Mouse (Mus musculus) lung, postnatal 0 days (tissue): ENCODE results near the gene Lats1.

Source experiments
- CTCF ChIP-seq: IDR thresholded peaks from 2 replicates; pipeline ENCODE4 v1.5.1; 2016; ENCODE audit warnings: antibody characterized with exemption, mild to moderate bottlenecking
- EP300 ChIP-seq: IDR thresholded peaks from 2 replicates; pipeline ENCODE4 v1.6.1; 2016; ENCODE audit warnings: antibody characterized with exemption, mild to moderate bottlenecking, control low read depth

DNA sequence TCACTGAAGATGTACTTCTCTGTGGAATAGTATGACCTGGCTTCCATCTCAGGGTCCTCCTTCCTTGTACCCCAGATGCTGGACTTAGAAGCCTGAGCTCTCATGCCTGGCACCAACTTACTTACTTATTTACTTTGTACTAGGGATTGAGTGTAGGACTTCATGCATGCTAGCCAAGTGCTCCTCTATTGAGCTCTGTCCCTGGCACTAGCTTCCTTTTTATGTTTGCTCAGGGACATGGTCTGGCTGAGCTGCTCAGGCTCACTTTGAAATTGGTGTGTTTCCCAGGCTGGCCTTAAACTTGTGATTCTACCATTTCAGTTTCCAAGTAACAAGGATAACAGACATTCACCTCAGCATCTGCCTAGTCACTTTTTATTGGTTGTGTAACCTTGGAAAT lies 56.1 kb downstream of the Lats1 start:
- TF ChIP-seq EP300 (no peak), CTCF (no peak)
